Mouse (Mus musculus) liver, adult (tissue): ENCODE results near the gene Aacs.

Experiments used
- GATA4 ChIP-seq: IDR thresholded peaks from 2 replicates; pipeline ENCODE4 v1.6.1; 2014; ENCODE audit warnings: mild to moderate bottlenecking, low read length; ENCODE audit not compliant: insufficient replicate concordance

The Aacs gene

GRCm38 (mm10) chr5:125502186-125502585 is 26.6 kb downstream of the Aacs start:
- no peak for TF ChIP-seq GATA4

- no peak for TF ChIP-seq GATA4
Measured at GRCm38 (mm10) chr5:125503628-125504027, 28.0 kb downstream of the Aacs start.

GRCm38 (mm10) chr5:125504692-125505091 is 29.1 kb downstream of the Aacs start:
- no peak for TF ChIP-seq GATA4

- no peak for TF ChIP-seq GATA4
Measured at GRCm38 (mm10) chr5:125505968-125506367, 30.4 kb downstream of the Aacs start.

- TF ChIP-seq GATA4, result no peak
Measured at GRCm38 (mm10) chr5:125507582-125507981, 32.0 kb downstream of the Aacs start.

- no peak for TF ChIP-seq GATA4
Measured at GRCm38 (mm10) chr5:125508006-125508405, 32.4 kb downstream of the Aacs start.

GRCm38 (mm10) chr5:125509541-125509940 is 33.9 kb downstream of the Aacs start:
- TF ChIP-seq GATA4, result no peak

- TF ChIP-seq GATA4, result no peak
Measured at GRCm38 (mm10) chr5:125515006-125515405, 39.4 kb downstream of the Aacs start.

- no peak for TF ChIP-seq GATA4
Measured at GRCm38 (mm10) chr5:125518640-125519039, 43.0 kb downstream of the Aacs start.

GRCm38 (mm10) chr5:125520930-125521590 is 45.4 kb downstream of the Aacs start:
- no peak for TF ChIP-seq GATA4

GRCm38 (mm10) chr5:125523361-125523760 is 47.7 kb downstream of the Aacs start:
- no peak for TF ChIP-seq GATA4

- no peak for TF ChIP-seq GATA4
Measured at GRCm38 (mm10) chr5:125525516-125525915, 49.9 kb downstream of the Aacs start.

- no peak for TF ChIP-seq GATA4
Measured at GRCm38 (mm10) chr5:125526464-125526863, 50.9 kb downstream of the Aacs start.

- no peak for TF ChIP-seq GATA4
Measured at GRCm38 (mm10) chr5:125529109-125529508, 53.5 kb downstream of the Aacs start.

GRCm38 (mm10) chr5:125531634-125532033 is 56.0 kb downstream of the Aacs start, which contains the start of gene Tmem132b:
Gene Tmem132b (plus strand): TSS chr5:125531774.
- TF ChIP-seq GATA4, result no peak

- no peak for TF ChIP-seq GATA4
Measured at GRCm38 (mm10) chr5:125532191-125532544, 56.6 kb downstream of the Aacs start.

- TF ChIP-seq GATA4, result no peak
Measured at GRCm38 (mm10) chr5:125532545-125533224, 57.1 kb downstream of the Aacs start.

GRCm38 (mm10) chr5:125533225-125533900 is 57.7 kb downstream of the Aacs start:
- no peak for TF ChIP-seq GATA4
